Mouse (Mus musculus) thymus, postnatal 4 days (tissue): Measurements from ENCODE around the gene Olfr884.

ENCODE experiments used
- DNase-seq: peaks from one replicate; pipeline ENCODE4 v3.0.0; 2021

Olfr884 gene

GRCm38 (mm10) chr9:38046255-38046654, at the start of gene Olfr884:
Olfr884 (plus strand) TSS chr9:38046555.
- DNase-seq: no peak

DNA sequence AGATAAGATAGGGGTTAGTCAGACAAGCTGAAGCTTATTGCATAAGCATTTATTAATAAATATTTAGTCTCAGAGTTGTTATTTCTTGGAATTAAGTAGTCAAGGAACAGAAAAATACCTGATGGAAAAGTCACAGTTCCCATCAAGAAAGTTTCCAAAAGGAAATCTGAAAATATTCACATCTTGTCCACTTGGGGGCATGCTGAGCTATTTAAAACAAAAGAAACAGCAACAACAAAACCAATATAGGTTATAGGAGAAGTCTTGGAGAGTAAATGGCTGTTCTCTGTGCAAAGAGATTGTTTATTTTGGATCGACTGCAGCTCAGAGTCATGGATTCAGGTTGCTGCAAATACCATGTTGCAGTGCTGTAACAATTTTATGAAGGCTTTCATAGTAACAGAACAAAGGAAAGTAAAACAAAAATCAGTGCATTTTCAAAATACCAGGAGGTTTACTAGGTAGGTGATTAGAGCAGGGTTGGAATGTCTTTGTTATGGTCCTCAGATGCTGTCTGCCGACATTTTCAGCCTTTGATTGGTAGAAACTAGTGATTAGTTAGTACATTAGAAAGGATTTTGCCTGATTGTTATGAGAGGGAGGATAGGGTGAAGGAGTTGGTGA, 47.7 kb upstream of the Olfr884 start:
- DNase-seq: no peak

- DNase-seq: no peak
Measured at GRCm38 (mm10) chr9:38000021-38000420, 46.3 kb upstream of the Olfr884 start.

- no peak for DNase-seq
Measured at GRCm38 (mm10) chr9:38025508-38025907, 20.8 kb upstream of the Olfr884 start, which contains the start of gene Olfr883. Olfr883 (plus strand) TSS chr9:38025808.

- no peak for DNase-seq
Measured at GRCm38 (mm10) chr9:38061022-38061421, 14.7 kb downstream of the Olfr884 start, which contains the start of gene Olfr885. Olfr885 (plus strand) TSS chr9:38061322.

DNA sequence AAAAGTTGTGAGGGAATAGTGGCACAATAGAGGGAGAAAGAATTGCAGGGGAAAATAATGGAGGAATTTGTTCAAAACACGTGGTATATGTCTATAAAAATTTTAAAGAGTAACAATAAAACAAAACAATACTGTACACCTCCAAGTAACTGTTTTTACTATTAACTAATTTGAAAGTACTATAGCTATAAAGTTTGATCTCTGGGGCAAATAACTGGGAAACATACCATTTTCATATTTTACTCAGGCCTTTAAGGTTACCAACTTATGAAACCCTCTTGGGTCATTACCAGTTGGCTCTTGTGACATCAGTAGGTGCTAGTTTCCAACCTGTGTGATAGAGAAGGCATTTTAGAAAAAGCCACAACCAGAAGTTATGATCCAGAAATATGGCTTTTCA, 37.4 kb downstream of the Olfr884 start, which contains the start of gene Olfr887:
Gene Olfr887 (plus strand): TSS at position 301 of the 400 bp plus-strand sequence.
- DNase-seq: no peak
